Mouse (Mus musculus) left cerebral cortex, postnatal 36 days (tissue): ENCODE measurements around the gene Lhfp. TPM values are rescaled to one million over a fixed set of nuclear protein-coding genes. Genes with fewer than 3 reads are reported as not detected.
"Not testable (repeated sequence)": the region's sequence is repeated elsewhere in the genome, so short reads cannot be mapped to it uniquely, and the experiment has no call there.

Experiments
- DNase-seq, 2 experiments: peaks; one replicate each; pipeline ENCODE4 v3.0.0; 2021 to 2022; ENCODE audit warnings: low spot score in 2 of 2, mixed read lengths in 1 of 2
- intact Hi-C: fragments of 180-260 bp; cut with DNase I; formaldehyde crosslinking; loops from one replicate; pipeline ENCODE4 v1.15.1; 2025
- total RNA-seq, 2 experiments: library from RNA; stranded (reverse); gene quantifications; 2 replicates each; pipeline ENCODE4 v1.2.3; 2021

The Lhfp gene
- total RNA-seq, 2 experiments from 2014 or later: 29.8 to 35.1 TPM

DNA sequence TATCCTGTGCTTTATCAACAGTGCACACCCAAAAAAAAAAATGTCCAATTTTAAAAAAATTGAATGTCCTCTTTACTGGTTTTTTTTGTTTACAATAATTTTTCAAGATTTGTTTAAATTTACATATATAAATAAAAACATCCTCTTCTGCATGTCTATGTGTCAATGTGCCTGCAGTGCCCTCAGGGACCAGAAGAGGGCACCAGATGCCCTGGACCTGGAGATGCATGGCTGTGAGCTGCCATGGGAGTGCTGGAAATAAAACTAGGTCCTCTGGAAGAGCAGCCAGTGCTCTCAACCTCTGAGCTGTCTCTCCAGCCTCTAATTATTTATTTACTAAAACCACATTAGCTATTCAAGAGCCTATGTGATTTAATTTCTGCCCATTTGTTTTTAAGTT, 193.4 kb downstream of the Lhfp start:
- intact Hi-C loops: no loop called here
- DNase-seq: no peak

DNA sequence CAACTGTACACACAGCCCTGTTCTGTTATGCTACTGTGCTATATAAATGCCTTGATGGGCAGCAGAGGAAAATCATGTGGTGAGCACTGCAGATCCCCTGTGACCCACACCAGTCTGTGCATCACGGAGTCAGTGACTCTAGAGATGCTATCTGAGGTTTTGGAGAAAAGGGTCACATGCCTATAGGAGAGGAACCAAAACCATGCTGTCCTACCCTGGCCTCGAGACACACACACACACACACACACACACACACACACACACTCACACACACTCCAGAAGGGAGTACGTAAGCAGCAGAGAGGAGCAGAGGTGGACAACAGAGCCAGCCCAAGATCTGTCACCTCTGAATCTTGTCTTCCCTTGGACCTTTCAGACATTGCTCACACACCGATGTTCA, 195.1 kb downstream of the Lhfp start:
- no peak for DNase-seq
- intact Hi-C loops: no loop called here

DNA sequence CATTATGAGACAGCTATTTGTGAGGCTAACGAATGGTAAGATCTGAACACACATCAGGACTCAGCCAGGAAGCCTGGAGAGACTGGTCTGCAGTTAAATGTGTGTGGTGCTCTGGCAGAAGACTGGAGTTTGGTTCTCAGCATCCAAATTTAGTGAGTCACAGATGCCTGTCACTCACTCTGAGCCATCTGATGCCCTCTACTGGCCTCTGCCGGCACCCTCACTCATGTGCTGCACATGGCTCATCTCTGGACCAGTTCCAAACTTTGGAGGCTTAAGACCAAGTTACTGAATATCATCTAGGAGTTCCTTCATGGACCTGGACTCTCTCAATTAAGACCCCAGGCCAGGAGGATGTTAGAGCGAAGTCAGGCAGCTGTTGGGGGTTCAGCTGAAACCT, 198.8 kb downstream of the Lhfp start:
- intact Hi-C loops: no loop called here
- no peak for DNase-seq

DNA sequence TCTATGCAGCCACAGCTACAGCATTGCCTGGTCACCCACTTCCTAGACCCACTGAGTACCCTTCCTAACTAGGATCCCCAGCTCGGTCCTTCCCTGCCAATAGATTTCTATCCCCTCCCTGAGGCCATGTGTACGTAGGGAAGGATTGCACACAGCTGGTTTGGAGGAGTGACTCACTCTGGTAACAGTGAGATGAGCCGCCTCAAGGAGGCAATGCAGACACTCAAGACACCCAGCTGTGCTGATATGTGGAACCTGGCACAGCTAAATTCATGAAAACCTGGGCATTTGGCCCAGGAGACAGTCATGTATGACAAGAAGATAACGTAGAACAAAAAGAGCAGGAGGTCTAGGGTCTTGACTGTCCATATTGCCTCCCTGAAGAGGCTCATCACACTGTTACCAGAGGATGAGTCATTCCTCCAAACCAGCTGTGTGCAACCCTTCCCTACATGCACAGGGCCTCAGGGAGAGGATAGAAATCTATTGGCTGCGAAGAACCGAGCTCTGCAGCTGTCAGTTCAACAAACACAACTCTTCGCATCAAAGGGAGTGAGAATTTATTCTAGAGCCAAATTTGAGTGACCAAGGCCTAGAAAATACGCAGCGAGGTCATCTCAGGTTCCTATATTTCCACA, 204.4 kb downstream of the Lhfp start:
- intact Hi-C loops: loop anchor here (5.0 kb wide), 1 partner anchor 203 kb away; the partner anchor contains the start of gene Lhfp
- no peak for DNase-seq

DNA sequence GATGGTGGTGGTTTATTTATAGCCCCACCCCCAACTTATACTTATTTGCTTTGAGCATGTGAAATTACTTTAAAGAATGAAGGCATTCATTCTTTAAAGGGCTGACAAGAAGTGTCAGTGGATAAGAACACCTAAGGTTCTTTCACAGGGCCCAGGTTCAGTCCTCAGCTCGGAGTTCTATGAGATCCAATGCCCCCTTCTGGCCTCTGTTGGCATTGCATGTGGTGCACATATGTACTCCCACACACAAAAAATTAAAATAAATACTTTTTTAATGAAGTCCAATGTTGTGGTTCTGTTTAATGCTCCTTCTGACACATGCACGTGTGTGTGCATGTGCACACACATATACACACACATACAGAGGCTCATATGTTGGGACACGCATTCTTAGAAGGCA, 205.8 kb downstream of the Lhfp start:
- intact Hi-C loops: loop anchor here (5.0 kb wide), 1 partner anchor 205 kb away; the partner anchor contains the start of gene Lhfp

DNA sequence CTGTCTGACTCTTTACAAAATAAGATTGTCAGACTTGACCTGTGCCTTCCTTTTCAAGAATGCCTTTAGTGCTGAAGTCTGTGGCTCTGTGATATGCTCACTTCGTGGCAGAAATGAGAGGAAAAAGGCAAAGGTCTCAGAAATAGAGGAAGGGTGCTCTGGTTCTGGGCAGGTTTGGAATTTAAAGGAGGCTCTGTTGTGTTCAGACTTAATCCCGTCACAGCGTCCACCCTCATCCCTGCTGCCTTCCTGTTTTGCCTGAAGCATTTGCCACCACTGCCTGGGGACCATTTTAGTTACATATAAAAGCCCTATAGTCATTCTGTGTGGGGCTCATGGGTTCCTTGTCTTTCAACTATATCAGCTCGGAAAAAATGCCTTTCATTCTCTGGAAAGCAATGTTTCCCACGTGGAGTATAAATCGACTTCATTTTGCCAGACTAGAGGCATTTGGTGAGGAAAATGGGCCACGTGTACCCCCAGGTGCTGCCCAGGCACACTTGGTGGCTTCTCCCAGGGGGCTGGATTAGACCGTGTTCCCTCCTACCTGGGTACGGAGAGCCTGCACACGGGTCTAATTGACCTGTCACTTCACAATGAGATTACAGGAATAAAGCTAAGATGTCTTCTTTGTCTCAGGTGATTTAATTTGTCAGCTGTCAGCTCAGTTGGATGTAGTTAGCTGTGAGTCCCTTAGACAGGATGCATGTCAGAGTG, 207.0 kb downstream of the Lhfp start:
- intact Hi-C loops: loop anchor here (5.0 kb wide), 1 partner anchor 206 kb away; the partner anchor contains the start of gene Lhfp
- no peak for DNase-seq

More for the DNA sequence above, 205.8 kb downstream of the Lhfp start:
- DNase-seq: no peak

DNA sequence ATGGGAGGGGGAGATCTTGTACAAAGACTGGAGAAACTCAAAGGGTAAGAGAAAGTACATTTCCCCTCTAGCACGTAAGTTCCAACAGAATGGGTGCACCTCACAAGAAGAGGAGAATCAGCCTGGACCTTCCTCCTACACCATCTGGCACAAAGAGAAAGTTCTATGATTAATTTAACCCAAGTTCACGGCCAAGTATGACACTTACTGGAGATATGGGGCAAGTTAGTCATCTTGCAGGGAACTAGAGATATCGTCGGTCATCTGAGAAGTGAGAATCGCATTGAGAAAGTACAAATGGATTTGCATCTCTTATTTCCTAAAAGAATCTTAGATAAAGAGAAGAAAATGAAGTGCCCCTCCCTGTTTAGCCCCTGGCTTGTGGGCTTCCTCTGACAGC, 211.2 kb downstream of the Lhfp start:
- intact Hi-C loops: no loop called here
- no peak for DNase-seq

DNA sequence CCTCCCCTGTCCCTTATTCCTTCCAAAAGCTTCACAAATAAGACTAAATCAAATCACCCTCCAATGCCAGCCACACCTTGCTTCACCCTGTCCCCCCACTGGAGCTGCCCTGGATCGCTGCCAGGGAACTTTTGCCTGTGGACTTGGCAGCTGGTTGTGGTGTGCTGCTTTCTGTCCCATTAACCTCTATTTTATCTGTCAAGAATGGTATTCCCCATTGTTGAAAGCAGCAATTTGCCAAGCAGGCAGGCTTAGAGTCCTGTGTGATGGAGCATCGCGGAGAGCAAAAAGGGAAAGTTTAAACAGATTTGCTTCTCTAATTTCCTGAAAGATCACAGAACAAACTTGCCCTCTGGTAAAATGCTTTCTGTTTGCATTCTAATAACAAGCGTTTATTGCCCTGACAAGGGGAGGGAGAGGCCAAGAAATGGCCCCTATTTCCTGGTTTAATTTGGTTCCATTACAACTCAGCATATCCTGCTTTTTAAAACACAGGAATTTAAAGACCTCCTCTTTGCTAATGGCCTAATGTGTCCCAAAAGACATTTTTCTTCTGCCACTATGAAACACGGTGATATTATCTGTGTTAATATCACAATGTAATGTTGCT, 212.0 kb downstream of the Lhfp start:
- DNase-seq: no peak
- intact Hi-C loops: no loop called here

DNA sequence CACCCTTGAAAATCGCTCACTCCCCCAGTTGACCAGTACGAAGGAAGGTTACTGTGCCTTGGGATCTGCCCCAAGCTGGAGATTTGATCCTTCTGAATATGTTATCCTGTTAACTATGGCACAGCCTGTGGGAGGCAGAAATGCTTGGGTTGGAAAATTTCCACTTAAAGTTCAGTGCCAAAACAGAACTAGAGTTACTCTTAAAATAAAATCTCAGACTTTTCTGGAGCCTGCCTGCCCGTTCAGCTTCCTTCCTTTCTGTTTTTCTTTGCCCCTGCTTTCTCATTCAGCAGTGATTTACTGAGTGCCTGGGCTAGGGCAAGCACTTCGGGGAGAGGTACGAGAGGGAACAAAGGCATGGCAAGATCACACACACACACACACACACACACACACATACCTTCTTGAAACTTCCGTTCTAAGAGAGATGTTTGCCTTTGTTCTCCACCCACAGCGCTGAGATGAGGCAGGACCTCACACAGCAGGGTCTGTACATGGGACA, 217.4 kb downstream of the Lhfp start:
- no peak for DNase-seq

DNA sequence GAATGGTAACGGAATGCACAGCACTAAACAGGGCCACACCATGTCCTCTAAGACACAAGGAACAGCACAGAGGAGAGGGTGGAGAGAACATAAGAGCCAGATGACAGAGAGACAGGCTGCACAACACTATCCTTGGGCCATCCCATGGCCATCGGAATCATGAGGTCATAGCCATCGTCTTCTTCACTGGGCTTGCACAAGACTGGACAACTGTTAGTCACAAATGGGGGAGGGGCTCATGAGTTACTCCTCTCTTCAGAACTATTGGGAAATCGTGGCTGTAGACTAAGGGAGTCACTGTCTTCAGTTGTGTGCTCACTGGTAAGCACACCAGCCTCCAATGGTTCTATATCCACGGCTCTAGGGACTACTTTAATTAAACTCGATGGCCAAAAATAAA, 224.8 kb downstream of the Lhfp start:
- DNase-seq: no peak
- intact Hi-C loops: no loop called here

More for the DNA sequence above, 217.4 kb downstream of the Lhfp start:
- intact Hi-C loops: no loop called here

DNA sequence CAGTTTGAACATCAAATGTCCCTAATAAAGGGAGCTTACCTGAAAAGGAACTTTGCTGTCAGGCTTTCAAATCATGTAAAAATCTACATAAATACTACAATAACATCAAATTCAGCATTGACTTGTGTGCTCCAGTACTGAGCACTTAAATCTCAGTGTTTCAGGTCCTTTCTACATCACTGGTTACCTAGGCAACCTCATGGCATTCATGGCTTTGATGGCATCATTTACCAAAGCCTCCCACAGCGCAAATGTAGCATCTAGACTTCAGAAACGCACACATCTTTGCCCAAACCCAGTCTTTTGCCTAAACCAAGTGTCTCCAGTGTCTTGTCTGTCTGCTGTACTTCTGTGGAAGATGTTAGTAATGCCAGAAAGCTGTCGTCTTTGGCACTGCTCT, 225.7 kb downstream of the Lhfp start:
- intact Hi-C loops: no loop called here
- DNase-seq: no peak

DNA sequence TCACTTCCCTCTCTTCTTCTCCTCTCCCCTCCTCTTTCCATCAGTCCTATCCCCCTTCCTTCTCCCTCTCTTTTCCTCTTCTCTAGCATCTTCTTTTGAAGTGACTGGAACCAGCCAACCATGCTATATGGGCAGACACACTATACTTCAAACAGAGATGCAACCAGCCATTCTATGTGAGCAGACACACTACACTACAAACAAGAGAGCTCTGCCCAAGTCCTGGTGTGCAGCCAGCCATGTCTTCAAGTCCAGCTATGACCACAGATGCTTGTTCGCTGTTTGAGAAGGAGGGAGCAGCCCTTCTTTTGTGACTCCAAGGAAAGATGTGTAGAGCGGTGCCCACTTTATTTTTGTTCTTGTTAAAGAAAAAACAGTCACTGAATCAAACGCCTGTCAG, 231.9 kb downstream of the Lhfp start:
- intact Hi-C loops: no loop called here
- no peak for DNase-seq

DNA sequence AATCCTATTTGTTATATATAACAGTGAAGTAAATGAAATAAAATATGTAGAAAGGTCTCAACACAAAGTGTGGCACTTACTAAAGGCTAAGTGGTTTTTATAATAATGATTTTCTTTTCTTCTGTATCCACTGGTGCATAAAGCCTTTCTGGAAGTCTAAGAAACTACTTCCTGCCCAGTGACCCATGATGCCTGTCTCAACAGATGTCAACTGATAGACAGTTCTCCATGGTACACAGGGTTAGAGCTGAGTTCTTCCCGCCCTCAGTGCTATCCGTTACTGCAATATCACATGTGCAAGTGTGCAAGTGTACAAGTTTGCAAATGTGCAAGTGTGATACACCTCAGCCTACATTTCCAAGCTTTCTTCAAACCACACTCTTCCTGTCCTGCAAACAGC, 236.7 kb downstream of the Lhfp start:
- intact Hi-C loops: no loop called here
- no peak for DNase-seq

DNA sequence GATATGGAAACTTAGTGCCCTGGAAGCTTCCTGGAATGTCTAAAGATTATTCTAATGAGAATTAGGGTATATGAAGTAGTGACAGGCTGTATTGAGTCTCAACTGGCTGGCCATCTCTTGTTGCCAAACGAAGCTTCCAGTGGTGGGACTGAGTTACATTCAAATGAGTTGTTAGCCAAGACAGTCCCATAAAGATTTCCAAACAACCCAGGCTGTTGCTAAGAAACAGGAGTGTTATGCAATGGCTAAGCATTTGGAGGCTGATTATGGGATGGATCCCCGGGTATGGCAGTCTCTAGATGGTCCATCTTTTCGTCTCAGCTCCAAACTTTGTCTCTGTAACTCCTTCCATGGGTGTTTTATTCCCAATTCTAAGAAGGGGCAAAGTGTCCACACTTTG, 240.7 kb downstream of the Lhfp start:
- intact Hi-C loops, DNase-seq: not testable (repeated sequence)

DNA sequence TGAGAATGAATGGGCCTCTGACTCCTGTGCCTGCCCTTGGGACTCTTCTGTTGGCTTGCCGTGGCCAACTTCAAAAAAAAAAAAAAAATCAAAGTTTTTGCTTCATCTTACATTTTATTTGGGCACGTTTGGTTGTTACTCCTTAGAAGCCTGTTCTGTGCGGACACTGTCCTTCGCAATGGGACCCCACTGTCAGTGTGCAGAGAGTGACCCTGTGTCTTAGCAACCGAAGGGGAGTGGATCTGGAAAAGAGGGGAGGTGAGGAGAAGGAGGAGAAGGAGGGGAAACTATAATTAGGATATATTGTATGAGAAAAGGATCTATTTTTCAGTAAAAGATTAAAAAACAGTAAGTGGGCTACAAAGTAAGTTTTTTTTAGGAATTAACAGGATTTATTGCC, 242.7 kb downstream of the Lhfp start:
- no peak for DNase-seq

DNA sequence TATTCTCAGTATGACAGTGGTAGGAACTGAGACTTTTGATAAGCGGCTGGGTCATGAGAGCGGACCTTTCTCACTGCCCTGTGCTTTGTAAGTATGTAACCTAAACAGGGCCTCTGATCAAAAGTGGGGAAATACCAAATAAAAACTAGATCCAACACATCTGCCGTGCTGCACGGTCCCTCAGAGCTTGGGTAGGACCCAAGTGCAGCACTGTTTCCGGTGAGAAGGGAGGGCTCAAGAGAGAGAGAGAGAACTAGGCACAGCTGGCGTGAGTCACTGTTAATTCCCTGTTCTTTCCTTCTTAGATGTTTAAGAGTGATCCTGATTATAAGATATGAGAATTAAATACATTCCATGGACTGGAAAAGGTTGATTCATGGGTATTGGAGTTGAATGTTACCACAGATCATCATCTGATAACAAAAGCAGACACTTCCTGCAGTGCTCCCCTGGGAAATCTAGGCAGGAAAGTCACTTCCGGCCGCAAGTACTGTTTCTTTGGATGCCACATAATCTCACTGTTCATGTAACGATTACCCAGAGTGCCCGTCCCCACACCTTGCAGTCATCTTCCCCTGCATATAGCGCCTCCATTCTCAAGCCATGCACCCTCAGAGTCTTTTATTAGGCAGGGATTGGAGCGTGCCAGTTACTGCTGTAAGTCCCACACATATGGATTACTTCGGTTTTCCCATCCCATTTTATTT, 243.3 kb downstream of the Lhfp start:
- no peak for DNase-seq
- intact Hi-C loops: no loop called here

More for the DNA sequence above, 242.7 kb downstream of the Lhfp start:
- intact Hi-C loops: no loop called here

DNA sequence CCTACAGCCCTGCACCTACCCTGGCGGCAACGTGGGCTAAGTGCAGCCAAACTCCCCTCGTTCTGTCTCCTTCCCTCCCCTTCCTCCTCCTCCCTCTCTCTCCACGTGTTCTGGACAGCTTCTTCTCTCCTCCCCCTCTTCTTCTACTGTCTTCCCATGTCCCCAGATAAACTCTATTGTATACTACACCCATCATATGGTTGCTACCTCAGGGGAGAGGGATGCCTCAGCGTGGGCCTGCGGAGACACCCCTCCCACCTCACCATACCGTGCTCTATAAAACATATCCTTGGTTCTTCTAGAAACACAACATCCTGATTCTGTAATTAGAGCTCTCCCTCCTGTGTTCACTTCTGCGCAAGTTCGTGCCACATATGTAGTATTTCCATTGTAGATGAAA, 247.3 kb downstream of the Lhfp start:
- DNase-seq: no peak
- intact Hi-C loops: no loop called here

DNA sequence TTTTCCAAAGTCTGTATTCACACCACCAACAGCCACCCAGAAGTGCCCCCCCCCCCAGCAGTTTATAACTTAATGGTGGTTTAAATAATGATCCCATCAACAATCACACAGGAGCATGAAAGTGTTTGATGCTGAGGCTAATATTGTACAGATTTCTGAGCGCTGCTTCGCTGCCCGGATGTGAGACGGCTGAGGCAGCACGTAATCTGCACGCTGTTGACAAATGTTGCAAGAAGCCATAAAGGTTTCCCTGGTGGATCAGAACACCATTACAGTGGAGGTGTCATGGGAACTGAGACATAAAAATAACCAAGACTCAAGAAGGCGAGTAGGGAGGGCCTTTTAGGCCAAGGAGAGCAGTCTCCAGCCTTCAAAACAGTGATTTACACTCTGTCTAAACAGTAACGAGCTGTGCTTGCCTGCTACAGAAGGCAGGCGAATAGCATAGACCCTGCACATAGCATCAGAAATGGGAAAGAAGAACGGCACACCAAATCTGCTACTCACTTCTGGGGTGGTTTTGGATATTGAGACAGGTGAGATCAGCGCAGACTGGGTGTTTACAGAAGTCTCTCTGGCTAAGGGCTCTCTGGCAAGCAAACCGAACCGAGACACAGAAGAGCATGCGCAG, 248.4 kb downstream of the Lhfp start:
- intact Hi-C loops: no loop called here
- peak in 1 of 2 experiments; percentile 32 for DNase-seq

DNA sequence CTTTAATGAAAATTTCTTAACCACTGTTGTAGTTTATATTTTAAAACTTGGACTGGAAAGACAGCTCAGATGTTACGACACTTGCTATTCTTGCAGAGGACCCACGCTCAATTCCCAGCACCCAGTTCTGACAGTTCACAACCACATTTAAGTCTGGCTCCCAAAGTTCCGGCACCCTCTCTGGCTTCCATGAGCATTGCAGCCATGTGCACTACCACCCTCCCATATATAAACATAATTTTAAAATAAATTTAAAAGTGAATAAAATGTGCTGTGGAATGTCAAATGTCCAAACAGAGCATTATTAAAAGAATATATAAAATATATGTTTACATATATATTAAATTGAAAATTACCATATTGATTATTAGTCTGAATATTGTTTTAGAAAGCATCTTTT, 249.9 kb downstream of the Lhfp start:
- DNase-seq: no peak
- intact Hi-C loops: no loop called here

DNA sequence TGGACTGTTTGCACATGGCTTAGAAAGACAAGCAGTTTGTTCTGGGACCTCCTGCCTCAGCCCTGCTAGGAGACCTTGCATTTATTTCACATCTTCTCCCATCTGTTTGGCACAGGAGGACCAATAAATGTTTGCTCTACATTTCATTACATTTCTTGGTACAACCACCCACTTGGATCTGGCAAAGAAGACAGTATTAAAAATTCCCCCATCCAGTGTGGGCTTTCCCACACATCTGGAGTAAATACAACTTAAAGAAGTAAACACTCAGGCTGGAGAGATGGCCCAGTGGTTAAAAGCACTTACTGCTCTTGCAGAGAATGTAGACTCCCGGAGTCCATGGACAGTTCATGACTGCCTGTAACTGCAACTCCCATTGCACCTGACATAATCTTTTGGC, 250.6 kb downstream of the Lhfp start:
- intact Hi-C loops: no loop called here
- no peak for DNase-seq
